Mouse (Mus musculus) kidney, adult 9 months (tissue): Measurements from ENCODE around the gene Slc35b1.
A peak's percentile ranks its signal among the peaks of the same experiment; 100 is the strongest.

Experiments
- DNase-seq: peaks from one replicate; pipeline ENCODE4 v3.0.0; 2022

The Slc35b1 gene

GRCm38 (mm10) chr11:95366280-95366897 is 18.1 kb upstream of the Slc35b1 start:
- DNase-seq, result peak; percentile 37

GRCm38 (mm10) chr11:95367011-95367735 is 17.3 kb upstream of the Slc35b1 start:
- no peak for DNase-seq

GRCm38 (mm10) chr11:95368231-95368823 is 16.2 kb upstream of the Slc35b1 start:
- no peak for DNase-seq

GRCm38 (mm10) chr11:95368871-95369270 is 15.6 kb upstream of the Slc35b1 start:
- no peak for DNase-seq

GRCm38 (mm10) chr11:95369964-95370890 is 14.3 kb upstream of the Slc35b1 start:
- DNase-seq, result peak; percentile 43

- DNase-seq, result no peak
Measured at GRCm38 (mm10) chr11:95371182-95371581, 13.3 kb upstream of the Slc35b1 start.

- DNase-seq, result no peak
Measured at GRCm38 (mm10) chr11:95378926-95379325, 5.6 kb upstream of the Slc35b1 start.

- DNase-seq, result no peak
Measured at GRCm38 (mm10) chr11:95379552-95379951, 4.9 kb upstream of the Slc35b1 start.

GRCm38 (mm10) chr11:95380711-95381110 is 3.8 kb upstream of the Slc35b1 start:
- DNase-seq, result no peak

GRCm38 (mm10) chr11:95381146-95381545 is 3.3 kb upstream of the Slc35b1 start:
- DNase-seq, result no peak

GRCm38 (mm10) chr11:95383331-95383986 is 1.0 kb upstream of the Slc35b1 start:
- peak; percentile 39 for DNase-seq

- no peak for DNase-seq
Measured at GRCm38 (mm10) chr11:95384004-95384318, 531 bp upstream of the Slc35b1 start.

GRCm38 (mm10) chr11:95384973-95385320 is 455 bp downstream of the Slc35b1 start:
- DNase-seq, result no peak

- no peak for DNase-seq
Measured at GRCm38 (mm10) chr11:95387354-95387753, 2.9 kb downstream of the Slc35b1 start.

- peak; percentile 67 for DNase-seq
Measured at GRCm38 (mm10) chr11:95389006-95389405, 4.5 kb downstream of the Slc35b1 start.

GRCm38 (mm10) chr11:95390420-95390819 is 5.9 kb downstream of the Slc35b1 start:
- DNase-seq, result no peak

GRCm38 (mm10) chr11:95391201-95391600 is 6.7 kb downstream of the Slc35b1 start:
- DNase-seq, result no peak

GRCm38 (mm10) chr11:95391743-95392142 is 7.3 kb downstream of the Slc35b1 start:
- DNase-seq, result no peak

GRCm38 (mm10) chr11:95392223-95392667 is 7.8 kb downstream of the Slc35b1 start:
- no peak for DNase-seq

GRCm38 (mm10) chr11:95392708-95393499 is 8.4 kb downstream of the Slc35b1 start:
- no peak for DNase-seq

- DNase-seq, result no peak
Measured at GRCm38 (mm10) chr11:95393500-95393816, 9.0 kb downstream of the Slc35b1 start.

- no peak for DNase-seq
Measured at GRCm38 (mm10) chr11:95394112-95394511, 9.6 kb downstream of the Slc35b1 start.
